Mouse (Mus musculus) left cerebral cortex, postnatal 25 days (tissue): ENCODE results near the gene Fstl4. TPM values are rescaled to one million over a fixed set of nuclear protein-coding genes. Genes with fewer than 3 reads are reported as not detected.

Experiments used
- DNase-seq, 2 experiments: peaks; one replicate each; pipeline ENCODE4 v3.0.0; 2022; ENCODE audit warnings: low spot score in 2 of 2, mixed read lengths in 1 of 2
- intact Hi-C: fragments of 180-260 bp; cut with DNase I; formaldehyde crosslinking; loops from one replicate; pipeline ENCODE4 v1.15.1; 2025
- total RNA-seq, 2 experiments: library from RNA; stranded (reverse); gene quantifications; 2 replicates each; pipeline ENCODE4 v1.2.3; 2021

Gene Fstl4
- total RNA-seq, 2 experiments from 2014 or later: 43.2 to 43.8 TPM

DNA sequence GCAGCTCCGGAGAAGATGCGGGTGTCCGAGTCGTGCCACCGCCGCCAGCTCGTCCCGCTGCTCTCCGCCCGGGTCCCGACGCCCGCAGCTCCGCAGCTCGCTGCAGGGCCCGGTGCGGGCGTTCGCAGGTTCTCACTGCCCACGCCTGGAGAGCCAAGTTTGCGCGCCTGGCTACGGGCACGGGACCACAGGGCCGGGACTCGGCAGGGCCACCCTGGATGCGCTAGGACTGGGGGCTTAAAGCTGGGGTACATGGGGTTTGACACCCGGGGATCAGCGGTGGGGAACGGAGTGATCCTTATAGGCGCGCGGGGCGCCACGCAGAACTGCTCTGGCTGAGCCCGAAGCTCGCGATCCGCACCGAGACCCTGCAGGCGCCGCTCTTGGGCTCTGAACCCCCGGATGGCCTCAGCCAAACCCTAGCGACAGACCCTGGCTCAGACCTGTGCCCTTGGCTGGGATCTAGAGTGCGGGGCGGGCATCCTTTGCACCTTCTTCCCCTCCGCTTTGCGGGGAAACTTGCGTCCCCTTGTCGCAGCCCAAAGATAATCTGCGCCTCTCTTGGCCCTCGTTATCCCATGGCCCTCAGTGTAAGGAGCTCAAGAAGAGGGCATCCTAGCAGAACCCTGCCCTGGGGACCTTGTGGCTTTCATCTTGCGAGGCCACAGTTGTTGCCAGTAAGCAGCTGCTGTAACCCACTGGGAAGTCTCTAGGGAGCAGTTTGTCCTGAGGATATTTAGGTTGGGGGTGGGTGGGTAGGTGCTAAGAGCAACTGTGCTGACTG is 652 bp downstream of the Fstl4 start:
- peak; percentile 41 to 46 for DNase-seq
- intact Hi-C loops: loop anchor here (2.0 to 10.0 kb wide), 6 partner anchors 118 to 490 kb away; no protein-coding TSS in a partner anchor

DNA sequence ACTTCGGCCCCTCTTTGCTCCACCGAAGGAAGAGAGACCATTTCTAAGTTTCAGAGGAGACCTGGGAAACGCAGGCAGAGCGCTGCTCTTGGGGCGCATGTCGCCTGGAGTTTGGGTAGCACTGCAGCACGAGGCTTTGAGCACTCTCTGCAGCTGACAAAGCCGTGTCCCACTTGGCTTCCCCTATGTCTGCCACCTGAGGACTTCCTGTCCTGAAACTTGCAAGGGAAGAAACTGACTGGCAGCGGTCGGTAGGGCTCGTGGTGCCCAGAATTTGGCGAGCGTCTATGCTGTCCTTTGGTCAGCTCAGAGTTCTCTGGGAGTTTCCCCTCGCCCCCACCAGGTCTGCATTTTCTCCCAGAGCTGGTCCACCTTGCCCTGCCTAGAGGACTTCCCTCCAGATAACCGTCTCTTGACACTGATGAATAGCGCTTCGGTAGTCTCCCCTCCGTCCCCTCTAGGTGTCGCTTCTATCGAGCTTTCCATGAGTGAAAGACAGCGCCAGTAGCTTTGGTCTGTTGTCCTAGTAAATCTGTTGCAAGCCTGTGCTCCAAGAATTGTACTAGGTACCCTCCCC is 1.3 kb downstream of the Fstl4 start:
- peak; percentile 56 to 81 for DNase-seq
- intact Hi-C loops: loop anchor here (2.0 to 10.0 kb wide), 7 partner anchors 118 to 489 kb away; no protein-coding TSS in a partner anchor

DNA sequence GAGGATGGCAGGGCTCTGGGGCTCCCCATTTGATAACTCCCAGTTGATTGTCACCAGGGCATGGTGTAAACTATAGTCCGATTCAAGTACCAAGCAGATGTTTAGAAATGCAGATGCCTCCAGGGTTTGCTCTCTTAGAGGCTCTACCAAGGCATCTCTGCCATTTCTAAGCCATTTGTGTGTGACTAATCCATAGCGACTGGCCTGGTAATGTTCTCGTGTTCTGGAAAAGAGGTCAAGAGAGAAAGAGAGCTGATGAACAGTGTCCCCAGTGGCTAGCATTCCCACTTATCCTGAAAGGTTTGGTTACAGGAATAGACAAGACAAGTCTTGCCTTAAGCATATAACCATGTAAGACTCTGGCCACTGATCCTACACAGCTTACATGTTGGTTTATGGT is 3.5 kb downstream of the Fstl4 start:
- intact Hi-C loops: loop anchor here (2.0 to 10.0 kb wide), 6 partner anchors 121 to 377 kb away; no protein-coding TSS in a partner anchor

DNA sequence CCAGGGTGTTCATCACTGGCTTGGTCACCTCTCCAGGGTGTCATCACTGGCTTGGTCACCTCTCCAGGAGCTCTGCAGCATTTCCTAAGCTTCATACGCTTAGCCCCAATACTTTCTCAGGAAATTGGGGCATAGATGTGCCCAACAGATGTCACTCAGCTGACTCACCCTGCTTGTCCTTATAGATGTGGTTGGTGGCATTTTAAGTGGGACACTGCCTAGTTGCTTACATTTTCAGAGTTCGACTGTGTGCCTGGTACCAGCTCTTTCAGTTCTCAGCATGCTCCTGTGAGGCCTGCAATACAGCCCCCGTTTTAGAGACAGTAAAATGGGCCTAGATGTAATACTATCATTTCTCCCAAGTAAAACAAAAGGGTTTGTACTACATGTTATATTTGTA is 8.6 kb downstream of the Fstl4 start:
- DNase-seq: peak in 1 of 2 experiments; percentile 31
- intact Hi-C loops: no loop called here

More for the DNA sequence above, 3.5 kb downstream of the Fstl4 start:
- DNase-seq: no peak

- intact Hi-C loops: no loop called here
- no peak for DNase-seq
Measured at GRCm38 (mm10) chr11:52775291-52775690, 10.9 kb downstream of the Fstl4 start.

GRCm38 (mm10) chr11:52782426-52782825 is 18.0 kb downstream of the Fstl4 start:
- intact Hi-C loops: no loop called here

DNA sequence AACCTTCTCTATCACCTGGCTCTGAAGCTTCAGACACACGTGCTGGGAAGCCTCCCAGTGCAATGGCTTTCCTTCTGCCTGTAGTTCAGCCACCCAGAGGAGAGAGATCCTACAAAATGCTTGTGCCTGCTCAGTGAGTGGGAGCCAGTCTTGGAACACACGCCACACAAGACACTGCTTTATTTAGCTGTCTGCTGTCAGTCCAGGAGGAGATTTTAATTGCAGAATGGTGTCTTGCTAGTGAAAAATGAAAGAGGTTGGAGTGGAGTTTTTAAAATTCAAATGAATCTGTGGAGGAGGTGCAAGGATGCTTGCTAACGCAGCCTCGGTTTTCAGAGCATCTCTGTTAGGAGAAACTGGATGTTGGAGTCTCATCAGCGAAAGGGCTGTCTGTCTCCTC is 29.9 kb downstream of the Fstl4 start:
- peak; percentile 56 to 95 for DNase-seq
- intact Hi-C loops: no loop called here

More at GRCm38 (mm10) chr11:52782426-52782825, 18.0 kb downstream of the Fstl4 start:
- no peak for DNase-seq

DNA sequence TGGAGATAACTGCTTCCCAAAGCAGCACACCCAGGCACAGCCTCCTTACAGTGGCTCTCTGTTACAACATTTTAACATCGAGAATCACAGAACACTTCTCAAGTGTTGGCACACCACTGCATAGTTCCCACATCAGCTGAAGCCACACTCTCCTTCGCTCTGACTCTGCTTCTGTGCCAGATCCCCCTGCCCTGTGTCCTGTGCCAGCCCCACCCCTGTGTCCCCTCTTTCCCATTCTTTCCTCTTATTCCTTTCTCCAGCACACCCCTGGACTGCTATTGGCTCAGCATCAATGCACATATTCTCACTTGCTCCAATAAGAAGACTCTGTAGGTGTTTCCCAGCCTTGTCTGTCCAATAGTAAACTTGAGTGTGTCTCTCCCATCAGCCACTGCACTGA is 45.1 kb downstream of the Fstl4 start:
- intact Hi-C loops: no loop called here

GRCm38 (mm10) chr11:52816004-52816403 is 51.6 kb downstream of the Fstl4 start:
- intact Hi-C loops: no loop called here
- no peak for DNase-seq

More for the DNA sequence above, 45.1 kb downstream of the Fstl4 start:
- no peak for DNase-seq

- intact Hi-C loops: no loop called here
- no peak for DNase-seq
Measured at GRCm38 (mm10) chr11:52820336-52820905, 56.0 kb downstream of the Fstl4 start.

- DNase-seq: no peak
- intact Hi-C loops: no loop called here
Measured at GRCm38 (mm10) chr11:52826591-52826990, 62.2 kb downstream of the Fstl4 start.

DNA sequence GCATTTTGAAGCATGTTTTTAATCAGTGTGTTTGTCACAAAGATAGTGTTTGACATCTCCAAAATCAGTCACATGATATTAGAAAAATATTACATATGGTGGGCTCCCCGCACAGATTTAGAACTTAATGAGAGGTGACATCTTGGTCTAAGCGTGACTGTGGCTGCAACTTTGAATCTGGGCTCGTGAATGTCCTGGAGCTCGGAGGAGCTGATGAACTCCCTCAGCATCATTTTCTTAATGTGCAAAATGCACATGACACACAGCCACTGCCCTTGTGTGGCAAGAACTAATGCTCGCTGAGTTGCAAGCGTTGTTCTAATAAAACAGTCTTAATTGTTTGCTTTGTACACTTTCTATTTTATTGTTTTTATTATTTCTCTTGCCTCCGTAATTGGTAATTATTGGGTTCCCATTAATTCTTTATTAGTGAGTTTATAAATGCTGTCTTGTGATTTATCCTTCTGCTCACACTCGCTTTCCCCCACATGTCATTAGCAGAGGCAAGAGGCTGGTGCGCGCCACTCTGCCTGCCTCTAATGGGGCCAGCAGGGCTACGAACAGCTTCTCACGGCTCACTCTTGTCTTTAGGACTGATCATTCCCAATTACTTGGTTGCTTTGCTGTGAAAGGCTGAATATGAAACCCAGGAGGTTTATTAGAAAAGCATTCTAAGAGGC is 67.3 kb downstream of the Fstl4 start:
- DNase-seq: no peak
- intact Hi-C loops: no loop called here

GRCm38 (mm10) chr11:52832311-52832675 is 67.9 kb downstream of the Fstl4 start:
- DNase-seq: no peak
- intact Hi-C loops: no loop called here

- intact Hi-C loops: no loop called here
- no peak for DNase-seq
Measured at GRCm38 (mm10) chr11:52848691-52849090, 84.3 kb downstream of the Fstl4 start.

DNA sequence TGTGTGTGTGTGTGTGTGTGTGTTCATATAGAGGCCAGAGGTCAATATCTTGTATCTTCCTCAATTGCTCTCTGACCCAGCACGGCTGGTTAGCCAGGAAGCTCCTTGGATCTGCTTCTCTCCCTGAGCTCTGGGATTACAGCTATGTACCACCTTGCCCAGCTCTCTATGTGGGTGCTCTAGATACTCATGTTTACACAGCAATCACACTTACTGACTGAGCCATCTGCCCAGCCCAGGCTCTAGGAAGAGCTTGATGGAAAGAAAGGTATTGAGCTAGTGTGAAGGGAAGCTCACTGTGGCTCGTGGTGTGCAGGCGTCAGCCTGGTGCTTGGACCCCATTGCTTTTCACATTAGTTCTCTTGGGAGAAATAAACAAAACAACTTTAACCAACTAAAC is 85.6 kb downstream of the Fstl4 start:
- DNase-seq: peak in 1 of 2 experiments; percentile 31
- intact Hi-C loops: no loop called here

GRCm38 (mm10) chr11:52872846-52873512 is 108.5 kb downstream of the Fstl4 start:
- intact Hi-C loops: loop anchor here (10.0 kb wide), 1 partner anchor 438 kb away; no protein-coding TSS in a partner anchor
- DNase-seq: peak in 1 of 2 experiments; percentile 54

GRCm38 (mm10) chr11:52875916-52876765 is 111.7 kb downstream of the Fstl4 start:
- intact Hi-C loops: loop anchor here (10.0 kb wide), 1 partner anchor 441 kb away; no protein-coding TSS in a partner anchor
- peak in 1 of 2 experiments; percentile 58 for DNase-seq

DNA sequence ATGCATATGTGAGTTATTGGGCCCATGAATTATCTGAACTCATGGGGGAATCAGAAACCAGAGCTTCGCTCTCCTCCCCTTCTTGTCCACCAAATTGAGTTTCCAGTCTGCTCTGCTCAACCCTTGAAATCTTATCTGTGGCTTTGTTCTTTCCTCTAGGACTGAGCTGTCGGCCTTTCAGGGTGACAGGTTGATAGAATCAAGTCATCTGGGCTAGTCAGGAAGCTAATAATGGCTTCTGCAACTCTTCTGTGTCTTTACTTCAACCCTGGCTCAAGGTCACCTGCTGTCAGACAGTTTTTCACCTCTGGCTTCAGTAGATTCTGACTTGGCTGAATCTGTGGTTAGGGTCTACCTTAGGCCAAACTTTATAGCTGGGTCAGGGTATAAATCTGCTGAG is 113.2 kb downstream of the Fstl4 start:
- no peak for DNase-seq
- intact Hi-C loops: loop anchor here (10.0 kb wide), 1 partner anchor 443 kb away; no protein-coding TSS in a partner anchor
